Mouse (Mus musculus) ES-Bruce4 (cell line): Measurements from ENCODE around the gene C130074G19Rik.

Source experiments
- CTCF ChIP-seq: IDR thresholded peaks from one replicate; pipeline ENCODE4 v1.8.1; 2011; ENCODE audit warnings: low read depth, low read length
- EP300 ChIP-seq: IDR thresholded peaks from 2 replicates; pipeline ENCODE4 v1.6.1; 2011; ENCODE audit warnings: low read depth, low read length; ENCODE audit not compliant: insufficient read depth
- POLR2A ChIP-seq: IDR thresholded peaks from one replicate; pipeline ENCODE4 v1.8.1; 2011; ENCODE audit warnings: low read length; ENCODE audit not compliant: insufficient read depth

- TF ChIP-seq CTCF (no peak), POLR2A (no peak), EP300 (no peak)
Observed at GRCm38 (mm10) chr1:184869939-184870565, 13.0 kb downstream of the C130074G19Rik start.
